Mouse (Mus musculus): ENCODE measurements around the gene Gm49395. TPM values are rescaled to one million over a fixed set of nuclear protein-coding genes. Genes with fewer than 3 reads are reported as not detected.

Gene Gm49395
- total RNA-seq, 2 experiments from 2014 or later = 5.7 to 21.6 TPM

DNA sequence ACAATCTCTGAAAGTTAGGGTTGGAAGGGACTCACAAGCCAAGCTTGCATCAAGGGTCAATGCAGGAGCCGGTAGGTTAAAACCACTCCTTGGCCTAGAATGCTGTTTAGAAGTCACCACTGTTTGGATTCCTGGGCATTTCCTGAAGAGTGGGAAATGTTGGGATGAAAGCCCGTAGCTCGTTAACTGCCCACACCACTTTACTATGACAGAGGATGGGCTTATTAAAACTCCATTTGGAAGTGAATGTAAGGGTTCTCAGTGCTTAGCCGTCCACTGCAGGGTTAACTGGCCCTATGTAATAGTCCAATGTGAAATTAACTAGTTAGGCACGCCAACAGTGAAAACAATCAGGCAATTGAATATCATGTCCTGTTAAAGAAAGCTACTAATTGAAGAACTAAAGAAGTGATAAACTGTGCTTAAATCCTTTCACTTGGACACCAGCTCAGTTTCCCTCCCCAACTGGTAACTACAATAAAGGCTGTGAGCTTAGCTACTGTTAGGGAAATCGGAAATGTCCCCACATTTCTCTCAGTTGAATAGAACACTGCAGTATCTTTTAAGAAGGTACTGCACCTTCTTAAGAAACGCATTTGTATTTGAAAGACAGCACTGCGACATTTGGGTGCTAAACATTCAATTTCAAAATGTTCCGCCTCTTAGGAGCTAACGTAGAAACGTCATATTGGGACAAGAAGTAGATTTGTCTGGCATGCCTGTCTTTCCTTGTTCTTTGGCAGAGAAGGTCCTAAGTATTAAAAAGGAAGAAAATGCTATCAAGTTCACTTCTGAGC, 1.1 kb downstream of the Gm49395 start:
- ATAC-seq (replicated peaks; ENCODE audit: poor library complexity) = no peak

DNA sequence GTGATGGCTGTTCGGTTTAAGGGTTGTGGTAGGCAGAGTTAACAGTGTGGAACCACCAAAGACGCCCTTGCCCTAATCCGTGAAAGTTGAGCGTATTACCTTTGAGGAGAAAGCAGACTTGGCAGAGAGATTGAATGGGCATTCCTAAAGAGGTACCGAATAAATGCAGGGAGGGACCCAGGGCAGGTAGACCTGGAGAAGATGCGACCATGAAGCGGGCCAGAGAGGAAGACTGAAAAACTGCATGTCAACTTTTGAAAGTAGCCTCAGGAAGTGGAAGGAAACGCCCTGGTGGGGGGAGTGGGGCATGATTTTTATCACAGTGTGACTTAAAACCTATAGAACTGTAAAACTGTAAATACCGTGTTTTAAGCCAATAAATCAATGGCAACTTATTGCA, 2.3 kb downstream of the Gm49395 start:
- ATAC-seq (replicated peaks; ENCODE audit: poor library complexity) = no peak

DNA sequence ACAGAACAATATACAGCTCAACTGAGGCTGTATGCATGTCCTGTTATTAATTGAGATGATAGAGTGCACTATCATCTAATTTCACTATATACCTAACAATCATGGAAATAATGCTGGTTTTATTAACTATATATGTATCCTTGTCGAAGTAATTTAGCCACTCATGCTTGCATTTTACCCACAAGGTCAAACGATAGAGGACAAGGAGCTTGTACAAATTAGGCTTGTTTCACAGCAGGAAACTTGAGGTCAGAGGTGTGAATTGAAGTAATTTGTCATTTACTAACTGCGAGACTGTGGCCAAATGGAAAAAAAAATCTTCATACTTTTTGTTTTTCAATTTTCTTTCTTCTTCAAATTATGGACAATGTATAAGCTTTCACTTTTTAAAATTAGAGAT, 3.5 kb downstream of the Gm49395 start:
- no peak for ATAC-seq (replicated peaks; ENCODE audit: poor library complexity)

DNA sequence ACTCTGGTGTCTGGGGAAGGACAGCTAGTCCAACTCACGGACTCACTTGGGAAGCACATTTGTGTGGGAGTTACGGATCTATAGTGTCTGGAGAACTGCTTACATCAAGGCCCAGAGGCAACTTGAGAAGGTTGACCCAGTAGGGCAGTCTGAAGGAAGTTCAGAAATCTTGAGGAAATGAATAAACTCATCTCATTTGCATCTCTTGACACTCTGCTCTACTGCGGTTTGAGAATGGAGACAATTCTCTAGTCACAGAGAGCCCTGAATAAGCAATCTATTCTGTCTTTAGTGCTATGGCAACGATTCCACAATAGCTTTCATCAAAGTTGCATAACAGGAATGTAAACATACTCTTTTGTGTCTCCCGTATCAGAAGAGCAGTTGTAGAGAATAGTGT, 4.8 kb downstream of the Gm49395 start:
- no peak for ATAC-seq (replicated peaks; ENCODE audit: poor library complexity)

DNA sequence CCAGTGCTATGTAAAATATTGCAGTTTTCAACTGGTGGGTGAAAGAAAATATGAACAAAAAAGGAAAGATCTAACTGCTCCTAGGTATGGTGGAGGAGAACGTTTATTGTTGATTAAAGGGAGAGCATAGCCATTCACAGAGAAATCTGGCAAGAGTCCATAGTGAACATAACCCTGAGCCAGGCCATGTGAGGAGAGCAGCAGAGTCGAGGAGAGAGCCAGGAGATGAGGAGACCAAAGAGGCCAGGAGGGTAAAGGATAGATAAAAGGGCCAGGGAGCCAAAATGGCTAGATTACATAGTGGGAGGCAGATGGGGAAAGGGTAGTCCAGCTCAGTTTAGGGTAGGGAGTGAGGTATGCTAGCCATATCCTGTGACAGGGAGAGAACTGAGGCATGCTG, 5.5 kb downstream of the Gm49395 start:
- no peak for ATAC-seq (replicated peaks; ENCODE audit: poor library complexity)

DNA sequence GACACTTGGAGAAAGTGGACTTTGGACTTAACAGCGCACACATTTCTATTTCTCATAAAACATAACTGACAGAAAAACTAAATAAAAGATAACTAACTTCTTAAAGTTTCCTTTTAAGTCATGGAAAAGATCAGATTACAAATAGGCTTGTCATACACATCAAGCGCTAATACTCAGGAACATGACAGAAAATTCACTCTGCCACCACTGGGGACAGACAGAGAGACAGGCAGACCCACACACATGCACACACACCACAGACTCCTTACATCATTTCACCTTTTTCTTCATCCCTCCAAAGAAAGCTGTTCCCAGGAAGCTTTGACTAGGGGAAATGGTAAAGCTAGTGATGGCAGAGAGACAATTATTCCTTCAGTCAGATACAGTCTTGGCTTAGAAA, 6.3 kb downstream of the Gm49395 start:
- peak; percentile 43 for ATAC-seq (replicated peaks; ENCODE audit: poor library complexity)

DNA sequence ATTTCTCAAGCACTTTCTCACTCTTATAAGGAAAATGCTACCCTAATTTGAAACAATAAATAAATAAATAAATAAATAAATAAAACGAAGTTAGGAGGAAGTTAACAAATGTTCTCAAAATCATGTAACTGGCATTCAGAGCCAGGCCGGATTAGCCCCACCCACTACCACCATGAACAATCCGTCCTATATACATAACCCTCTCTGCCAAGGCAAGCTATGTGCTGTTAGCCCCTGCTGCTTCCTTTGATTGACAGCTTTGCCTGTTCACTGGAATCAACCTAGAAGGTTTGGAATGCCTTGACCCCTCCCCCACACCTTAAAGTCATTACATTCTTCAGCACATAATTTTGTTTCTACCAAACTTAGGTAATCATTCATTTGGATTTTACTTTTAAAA, 10.2 kb downstream of the Gm49395 start:
- no peak for ATAC-seq (replicated peaks; ENCODE audit: poor library complexity)

DNA sequence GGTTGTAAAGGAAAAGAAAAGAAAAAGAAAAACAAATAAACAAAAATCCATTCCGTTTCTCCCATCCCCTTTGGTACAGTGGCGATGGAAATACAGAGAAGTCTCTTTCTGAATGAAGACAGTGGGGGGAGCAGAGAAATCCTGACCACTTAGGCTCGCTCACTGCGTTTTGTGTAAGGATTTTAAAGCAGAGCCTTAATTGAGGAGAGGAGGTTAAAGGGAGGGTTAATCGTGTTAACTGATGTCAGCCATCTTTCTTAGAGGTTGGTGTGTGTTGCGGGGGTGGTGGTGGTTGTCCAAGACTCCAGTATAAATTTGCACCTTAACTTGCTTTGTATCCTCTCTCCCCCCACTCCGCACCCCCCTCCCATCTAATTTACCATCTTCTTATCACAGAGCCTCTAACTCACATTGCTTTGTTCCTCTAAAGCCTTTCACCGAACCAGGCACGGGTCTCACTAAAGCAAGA, 10.7 kb downstream of the Gm49395 start:
- ATAC-seq (replicated peaks; ENCODE audit: poor library complexity) = peak; percentile 14

DNA sequence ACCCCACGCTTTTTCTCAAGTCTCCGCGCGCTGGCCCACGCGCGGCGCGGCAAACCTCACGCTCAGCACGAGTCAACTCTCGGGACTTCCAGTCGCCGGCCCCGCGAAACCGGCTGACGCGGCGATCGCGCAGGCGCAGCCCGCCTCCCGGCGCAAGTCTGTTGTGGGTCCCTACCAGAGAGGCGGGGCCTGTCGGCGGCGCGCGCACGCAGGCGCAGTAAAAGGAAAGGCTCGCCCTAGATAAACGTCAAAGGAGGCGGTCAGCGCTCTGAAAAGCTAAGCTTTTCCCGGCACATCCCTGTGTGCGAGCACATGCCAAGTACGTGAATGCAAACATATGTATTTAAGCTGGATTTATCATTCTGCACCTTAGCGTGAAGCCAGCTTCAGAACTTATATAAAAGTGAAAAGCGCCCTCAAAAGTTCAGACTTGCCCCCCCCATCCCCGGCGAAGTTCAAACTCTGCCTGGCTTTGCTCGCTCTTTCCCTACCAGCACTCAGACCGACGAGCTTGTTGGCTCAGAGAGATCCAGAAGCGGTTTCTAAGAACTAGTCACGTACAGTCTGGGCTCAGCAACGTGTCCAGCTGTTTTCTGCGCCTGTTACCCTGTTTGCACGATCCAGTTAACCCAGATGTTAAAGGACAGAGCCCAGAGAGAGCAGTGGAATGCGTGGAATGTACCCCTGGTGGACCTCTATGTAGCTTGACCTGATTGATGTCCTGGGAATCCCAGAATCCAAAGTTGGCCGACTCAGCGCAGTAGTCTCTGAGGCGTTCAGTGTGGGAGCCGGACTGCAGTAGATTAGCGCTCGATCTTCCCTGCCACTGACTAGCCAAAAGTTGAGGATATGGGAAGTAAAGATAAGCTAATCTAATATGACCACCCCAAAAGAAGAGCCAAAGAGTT, 11.4 kb downstream of the Gm49395 start, which contains the start of gene Pelo:
TSS of gene Pelo (minus strand) at position 118 of the 908 bp plus-strand sequence.
- ATAC-seq (replicated peaks; ENCODE audit: poor library complexity) = peak; percentile 76

DNA sequence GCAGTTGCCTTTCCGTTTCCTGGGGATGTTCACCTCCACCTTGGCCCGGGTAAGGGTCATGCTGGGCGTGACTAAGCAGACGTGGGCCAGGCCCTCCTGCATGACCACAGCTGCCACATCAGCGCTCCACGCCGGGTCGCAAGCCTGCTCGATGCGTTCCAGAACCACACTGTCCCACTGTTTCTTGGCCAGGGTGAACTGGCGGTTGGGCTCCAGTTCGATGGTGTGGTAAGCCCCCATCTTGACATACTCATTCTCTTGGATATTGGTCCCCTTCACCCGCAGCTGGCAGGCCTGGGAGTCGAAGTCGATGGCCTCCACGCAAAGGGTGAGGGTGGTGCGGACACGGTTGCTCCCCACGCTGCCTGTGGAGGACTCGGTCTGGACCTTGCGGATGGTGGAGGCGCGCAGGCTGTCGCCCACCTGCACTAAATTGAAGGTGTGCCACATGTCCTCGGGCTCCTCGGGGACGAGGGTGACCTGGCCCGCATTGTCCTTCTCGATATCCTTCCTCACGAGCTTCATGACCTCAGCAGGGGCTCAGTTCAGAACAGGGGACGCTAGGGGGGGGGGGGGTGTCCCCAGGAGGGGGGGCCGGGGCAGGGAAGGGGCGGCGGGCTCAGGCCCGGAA, 12.2 kb downstream of the Gm49395 start:
- ATAC-seq (replicated peaks; ENCODE audit: poor library complexity) = peak; percentile 45

DNA sequence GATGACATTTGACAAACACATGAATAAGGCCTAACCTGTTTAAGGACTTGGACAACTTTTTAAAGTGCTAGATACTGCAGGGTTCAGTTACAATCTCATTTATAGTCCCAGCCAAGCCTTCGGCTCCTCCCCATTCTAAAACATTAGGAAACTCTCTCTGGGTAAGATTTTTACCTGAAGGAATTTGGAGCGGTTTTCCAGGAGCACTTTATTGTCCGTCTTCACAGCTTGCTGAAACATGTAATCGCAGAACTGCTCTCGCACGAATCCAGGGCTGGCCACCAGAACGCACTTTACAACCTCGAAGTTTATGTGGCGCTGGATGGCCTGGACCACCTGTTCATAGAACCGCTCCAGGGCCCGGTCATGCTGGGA, 12.7 kb downstream of the Gm49395 start:
- ATAC-seq (replicated peaks; ENCODE audit: poor library complexity) = no peak

DNA sequence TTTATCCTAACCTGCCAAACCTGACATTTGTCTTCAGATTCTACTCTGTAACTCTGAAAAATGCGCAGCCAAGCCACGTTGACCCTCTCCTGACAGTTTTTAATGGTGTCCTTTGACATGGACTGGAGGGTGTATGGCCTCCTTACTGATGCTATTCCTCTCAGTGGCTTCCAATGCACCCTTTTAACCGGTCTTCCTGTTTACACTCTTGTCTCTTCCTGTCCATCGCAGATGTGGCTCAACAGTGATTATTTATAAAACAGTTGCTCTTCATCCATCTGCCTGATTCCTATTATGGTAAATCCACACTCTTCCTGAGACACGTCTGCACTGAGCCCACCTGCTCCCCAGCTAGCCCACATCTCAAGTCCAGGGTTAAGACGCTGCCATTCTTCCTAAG, 15.7 kb downstream of the Gm49395 start:
- no peak for ATAC-seq (replicated peaks; ENCODE audit: poor library complexity)

DNA sequence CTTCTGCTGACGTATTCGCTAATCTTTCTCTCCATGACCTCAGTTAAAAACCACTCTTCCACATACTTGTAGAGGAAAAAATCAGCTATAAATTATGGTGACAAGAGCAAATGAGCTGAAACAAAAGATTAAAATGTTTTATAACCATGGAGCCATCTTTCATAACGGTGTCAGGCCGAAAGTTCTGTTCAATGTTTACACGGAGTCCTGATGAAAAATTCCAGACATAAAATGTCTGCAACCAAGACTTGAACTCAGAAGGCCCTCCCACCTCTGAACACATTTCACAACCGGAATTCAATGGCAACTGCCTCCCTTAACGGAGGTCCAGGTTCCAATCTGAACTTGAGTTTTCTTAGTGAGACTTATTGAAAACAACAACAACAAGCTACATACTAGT, 19.4 kb downstream of the Gm49395 start:
- no peak for ATAC-seq (replicated peaks; ENCODE audit: poor library complexity)

DNA sequence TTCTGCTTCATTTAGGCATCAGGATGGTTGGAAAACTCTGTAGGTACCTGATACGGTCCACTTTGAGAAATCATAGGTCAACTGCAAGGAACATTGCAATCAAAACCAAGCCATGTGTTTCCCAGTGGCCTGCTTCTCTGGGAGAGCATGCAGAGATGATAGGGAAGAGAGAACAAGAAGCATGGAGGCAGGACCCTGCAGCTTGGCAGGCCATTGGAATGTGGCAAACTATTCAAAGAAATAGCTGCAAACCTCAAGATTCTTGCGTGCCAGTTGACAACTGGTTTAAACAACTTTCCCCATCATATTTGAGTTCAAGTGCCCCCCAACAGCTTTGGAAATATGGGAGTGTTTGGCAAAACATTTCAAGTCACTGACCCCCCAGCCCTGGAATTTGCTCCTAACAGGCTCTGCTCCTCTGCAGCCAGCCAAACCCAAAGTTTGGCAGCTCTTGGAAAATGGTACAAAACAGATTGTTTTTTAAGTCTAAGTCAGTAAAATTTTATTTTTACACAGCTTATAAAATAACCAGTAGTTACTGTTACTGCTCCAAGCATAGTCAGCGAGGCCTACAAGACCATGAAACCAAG, 21.6 kb downstream of the Gm49395 start:
- no peak for ATAC-seq (replicated peaks; ENCODE audit: poor library complexity)

DNA sequence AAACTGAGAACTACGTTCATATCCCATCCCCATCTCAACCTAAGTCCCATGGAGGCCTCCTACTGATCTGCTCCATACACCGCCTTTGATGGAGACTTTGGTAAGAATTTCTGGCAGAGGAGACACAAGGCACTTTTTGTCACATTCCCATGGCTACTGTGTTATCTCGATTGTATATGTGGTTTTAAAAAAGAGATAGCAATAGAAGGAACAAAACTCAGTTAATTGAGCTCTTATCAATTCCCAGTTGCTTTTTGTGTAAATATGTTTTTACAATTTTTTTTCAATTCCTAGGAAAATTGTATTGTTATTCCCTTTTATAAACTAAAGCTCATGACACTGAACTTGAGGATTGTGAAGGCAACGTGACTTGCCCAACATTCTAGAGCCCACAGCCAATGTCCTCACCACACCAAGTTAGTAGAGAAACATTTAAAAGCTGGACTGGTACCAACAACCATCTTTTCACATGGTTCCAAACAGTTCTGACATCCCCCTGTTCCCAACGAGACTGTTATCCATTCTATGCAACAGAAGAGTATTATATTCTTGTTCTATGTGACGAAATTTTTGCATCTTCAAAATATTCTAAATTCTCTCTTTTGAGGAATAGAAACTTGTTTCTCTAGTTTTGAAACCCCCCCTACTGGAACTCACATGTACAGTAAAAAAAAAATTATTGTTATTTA, 22.6 kb downstream of the Gm49395 start:
- ATAC-seq (replicated peaks; ENCODE audit: poor library complexity) = 0 out of 2 replicates have a peak, but pooled peaks have one; percentile 7

DNA sequence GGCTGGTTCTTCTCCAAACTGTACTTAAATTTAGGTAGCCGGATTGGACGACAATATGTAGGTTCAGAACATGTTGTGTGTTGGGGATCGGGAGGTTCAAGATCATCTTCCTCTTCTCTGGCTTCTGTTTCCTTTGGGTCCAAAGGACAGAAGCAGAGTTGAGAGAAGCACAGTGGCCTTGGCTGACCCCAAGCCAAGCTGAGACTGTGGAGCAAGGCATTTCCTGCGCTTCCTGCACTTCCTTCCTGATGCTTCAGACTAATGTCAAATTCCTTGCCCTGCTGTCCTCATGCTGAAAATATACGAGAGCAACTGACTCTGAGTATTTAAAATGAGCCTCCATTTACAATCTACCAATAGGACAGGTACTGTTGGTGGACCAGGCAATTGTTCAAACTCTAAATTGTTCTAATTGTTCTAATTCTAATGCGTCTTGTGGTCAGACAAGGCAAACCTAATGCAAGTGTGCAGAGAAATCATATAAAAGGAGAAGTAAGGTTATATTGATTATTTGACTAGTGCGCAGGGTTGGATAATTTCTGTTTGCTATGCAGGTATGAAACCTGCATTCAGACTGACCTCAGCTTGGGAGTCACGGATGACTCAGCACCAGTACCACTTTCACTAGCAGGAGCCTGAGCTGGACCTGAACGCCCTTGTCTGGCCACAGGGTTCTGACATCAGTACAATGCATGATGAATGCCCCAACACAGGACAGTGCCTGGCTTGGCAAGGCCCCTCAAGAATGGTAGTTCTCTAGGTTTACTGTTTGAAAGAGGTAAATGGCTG, 24.2 kb downstream of the Gm49395 start:
- ATAC-seq (replicated peaks; ENCODE audit: poor library complexity) = peak; percentile 77

DNA sequence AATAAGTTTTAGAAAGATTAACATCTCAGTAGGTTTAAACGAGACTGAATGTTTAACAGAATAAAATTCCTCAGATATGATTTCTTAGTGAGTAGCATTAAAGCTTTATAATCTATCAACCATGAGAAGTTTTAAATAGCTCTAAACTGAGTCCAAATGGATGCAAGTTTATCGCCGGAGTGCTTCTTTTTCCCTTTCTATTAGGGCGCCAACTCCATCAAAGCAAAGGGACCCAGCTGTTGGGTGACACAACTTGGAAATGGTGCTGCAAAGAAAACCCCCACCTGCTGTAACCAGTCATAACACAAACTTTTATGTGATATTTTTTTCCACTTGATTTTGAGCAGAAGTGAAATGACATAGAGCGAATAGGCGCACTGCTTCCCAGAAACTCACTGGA, 29.3 kb downstream of the Gm49395 start:
- no peak for ATAC-seq (replicated peaks; ENCODE audit: poor library complexity)

DNA sequence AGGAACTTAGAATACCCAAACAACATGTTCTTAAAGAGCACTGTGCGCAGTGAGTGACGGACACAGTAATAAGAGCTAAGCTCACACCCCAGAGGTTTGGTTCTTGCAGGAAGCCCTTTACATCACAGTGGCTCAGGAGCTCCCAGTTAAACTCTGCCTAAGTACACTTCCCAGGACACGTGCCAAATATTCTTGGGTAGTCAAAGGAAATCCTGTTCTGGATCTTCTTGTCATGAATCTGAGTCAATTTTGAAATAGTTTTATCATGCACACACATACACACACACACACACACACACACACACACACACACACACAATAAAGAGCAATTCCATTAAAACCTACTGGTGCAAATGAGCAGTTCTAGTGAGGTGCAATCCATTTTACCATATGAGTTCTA, 30.3 kb downstream of the Gm49395 start:
- no peak for ATAC-seq (replicated peaks; ENCODE audit: poor library complexity)

DNA sequence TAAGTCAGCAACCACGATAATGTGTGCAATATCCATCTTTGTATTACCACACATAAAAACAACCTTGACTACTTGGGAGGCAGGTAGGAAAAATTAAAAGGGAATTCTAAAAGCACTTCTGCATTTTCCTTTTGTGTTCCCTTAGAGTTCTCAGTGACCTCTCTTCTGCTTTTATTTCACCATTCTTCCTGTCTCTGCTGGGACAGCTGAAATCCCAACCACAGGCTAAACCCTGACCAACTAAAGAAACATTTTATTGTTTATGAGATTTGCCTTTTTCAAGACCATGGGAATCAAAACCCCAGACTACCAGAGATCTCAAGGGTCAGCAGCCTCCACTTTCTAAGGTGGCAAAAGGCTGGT, 33.8 kb downstream of the Gm49395 start:
- peak; percentile 86 for ATAC-seq (replicated peaks; ENCODE audit: poor library complexity)
